Mouse (Mus musculus) G1E (cell line): Measurements from ENCODE around the gene Gm10719.
"Not testable (repeated sequence)": the region's sequence is repeated elsewhere in the genome, so short reads cannot be mapped to it uniquely, and the experiment has no call there.

ENCODE experiments used
- CTCF ChIP-seq: IDR thresholded peaks from 2 replicates; pipeline ENCODE4 v1.5.1; 2012; ENCODE audit warnings: low read depth, low read length, inconsistent platforms, mixed read lengths
- POLR2AphosphoS5 ChIP-seq: IDR thresholded peaks from 2 replicates; pipeline ENCODE4 v1.6.1; 2012; ENCODE audit warnings: low read depth, low read length, inconsistent platforms; ENCODE audit not compliant: insufficient replicate concordance

DNA sequence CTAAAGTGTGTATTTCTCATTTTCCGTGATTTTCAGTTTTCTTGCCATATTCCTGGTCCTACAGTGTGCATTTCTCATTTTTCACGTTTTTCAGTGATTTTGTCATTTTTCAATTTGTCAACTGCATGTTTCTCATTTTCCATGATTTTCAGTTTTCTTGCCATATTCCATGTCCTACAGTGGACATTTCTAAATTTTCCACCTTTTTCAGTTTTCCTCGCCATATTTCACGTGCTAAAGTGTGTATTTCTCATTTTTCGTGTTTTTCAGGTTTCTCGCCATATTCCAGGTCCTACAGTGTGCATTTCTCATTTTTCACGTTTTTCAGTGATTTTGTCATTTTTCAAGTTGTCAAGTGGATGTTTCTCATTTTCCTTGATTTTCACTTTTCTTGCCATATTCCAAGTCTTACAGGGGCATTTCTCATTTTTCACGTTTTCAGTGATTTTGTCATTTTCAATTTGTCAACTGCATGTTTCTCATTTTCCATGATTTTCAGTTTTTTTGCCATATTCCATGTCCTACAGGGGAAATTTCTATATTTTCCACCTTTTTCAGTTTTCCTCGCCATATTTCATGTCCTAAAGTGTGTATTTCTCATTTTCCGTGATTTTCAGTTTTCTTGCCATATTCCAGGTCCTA is 13.6 kb downstream of the Gm10719 start:
- not testable (repeated sequence) for TF ChIP-seq POLR2AphosphoS5, CTCF
